Mouse (Mus musculus): ENCODE measurements around the gene Cox4i2.

Gene Cox4i2

GRCm38 (mm10) chr2:152799954-152800761, 46.2 kb downstream of the Cox4i2 start:
- no peak for DNase-seq (ENCODE audit: low spot score in 2 of 2)

DNA sequence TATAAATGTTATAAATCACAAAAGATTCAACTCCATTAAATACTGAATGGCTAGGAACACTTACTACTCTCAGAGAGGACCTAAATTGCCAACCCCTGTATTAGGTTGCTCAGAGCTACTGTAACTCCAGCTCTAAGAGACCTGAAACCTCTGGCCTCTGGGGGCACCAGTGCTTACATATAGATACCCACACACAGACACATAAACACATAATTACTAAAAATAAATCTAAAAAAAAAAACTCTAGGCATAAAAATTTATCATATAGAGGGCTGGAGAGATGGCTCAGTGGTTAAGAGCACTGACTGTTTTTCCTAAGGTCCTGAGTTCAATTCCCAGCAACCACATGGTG, 46.8 kb downstream of the Cox4i2 start:
- no peak for DNase-seq (ENCODE audit: low spot score in 2 of 2)

DNA sequence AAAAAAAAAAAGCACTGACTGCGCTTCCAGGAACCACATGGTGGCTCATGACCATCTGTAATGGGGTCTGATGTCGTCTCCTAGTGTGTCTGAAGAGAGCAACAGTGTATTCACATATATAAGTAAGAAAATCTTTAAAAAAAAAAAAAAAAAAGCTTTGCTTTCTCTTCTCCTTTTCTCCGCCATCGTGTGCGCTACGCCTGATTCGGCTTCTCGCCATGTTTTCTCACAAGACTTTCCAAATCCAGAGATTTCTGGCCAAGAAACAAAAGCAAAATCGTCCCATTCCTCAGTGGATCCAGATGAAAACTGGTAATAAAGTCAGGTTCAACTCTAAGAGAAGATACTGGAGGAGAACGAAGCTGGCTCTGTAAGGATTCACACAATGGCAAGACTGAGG, 48.3 kb downstream of the Cox4i2 start:
- DNase-seq (ENCODE audit: low spot score in 2 of 2), result no peak

GRCm38 (mm10) chr2:152803081-152803480, 49.1 kb downstream of the Cox4i2 start:
- no peak for DNase-seq (ENCODE audit: low spot score in 2 of 2)

GRCm38 (mm10) chr2:152804408-152805110, 50.6 kb downstream of the Cox4i2 start:
- DNase-seq (ENCODE audit: low spot score in 2 of 2), result no peak

GRCm38 (mm10) chr2:152805111-152805490, 51.1 kb downstream of the Cox4i2 start:
- no peak for DNase-seq (ENCODE audit: low spot score in 2 of 2)

- no peak for DNase-seq (ENCODE audit: low spot score in 2 of 2)
These were observed 52.1 kb downstream of the Cox4i2 start for GRCm38 (mm10) chr2:152806037-152806436.

DNA sequence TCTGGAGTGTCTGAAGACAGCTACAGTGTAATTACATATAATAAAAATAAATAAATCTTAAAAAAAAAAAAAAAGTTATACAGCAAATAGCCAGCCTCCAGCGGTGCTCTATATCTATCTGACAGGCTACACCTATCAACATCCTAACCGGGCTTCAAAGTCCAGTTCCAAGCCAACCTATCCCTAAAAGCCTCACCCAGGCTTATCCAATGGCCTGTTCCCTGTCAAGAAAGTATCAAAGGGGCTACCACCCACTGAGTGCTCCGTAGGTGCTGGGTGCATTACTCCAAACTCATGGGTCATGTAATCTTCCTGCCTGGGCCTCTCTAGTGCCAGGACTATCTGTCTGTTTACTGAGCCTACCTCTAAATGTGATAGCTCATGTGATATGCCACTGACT, 54.2 kb downstream of the Cox4i2 start:
- no peak for DNase-seq (ENCODE audit: low spot score in 2 of 2)

DNA sequence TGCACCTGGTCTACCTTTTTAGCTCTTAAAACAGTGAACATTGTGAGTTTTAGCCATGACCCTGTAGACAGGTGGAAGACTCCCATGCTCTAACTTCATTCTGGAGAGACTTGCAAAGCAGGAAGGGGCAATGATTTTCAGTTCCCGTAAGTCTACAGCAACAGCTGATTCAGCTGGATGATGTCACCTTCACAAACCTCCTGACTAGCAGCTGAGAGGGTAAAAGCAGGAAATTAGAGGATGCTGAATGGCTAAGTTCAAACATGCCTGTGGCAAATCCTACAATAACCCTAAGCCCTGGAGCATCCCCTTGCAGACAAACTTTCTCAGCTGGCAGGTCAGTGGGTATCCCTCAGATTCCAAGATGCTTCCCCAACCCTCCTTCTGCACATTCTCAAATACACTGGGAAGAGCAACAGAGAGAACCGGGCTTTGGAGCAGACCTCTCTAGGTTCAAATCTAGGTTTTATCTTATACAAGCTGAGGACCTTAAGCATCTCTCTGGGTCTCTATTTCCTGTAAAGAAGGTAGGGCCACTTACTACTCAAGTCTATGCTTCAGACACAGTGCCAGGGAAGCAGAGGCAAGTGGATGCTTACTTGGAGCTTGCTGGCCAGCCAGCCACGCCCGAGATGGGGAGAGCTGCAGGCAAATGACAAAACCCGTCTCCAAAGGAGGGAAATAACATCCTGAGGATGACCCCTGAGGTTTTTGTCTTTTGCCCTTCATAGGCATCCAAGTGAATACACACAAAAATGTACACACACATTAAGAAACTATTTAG, 56.4 kb downstream of the Cox4i2 start:
- peak; percentile 29 to 50 for DNase-seq (ENCODE audit: low spot score in 2 of 2)

- peak; percentile 40 to 68 for DNase-seq (ENCODE audit: low spot score in 2 of 2)
These were observed 57.6 kb downstream of the Cox4i2 start for GRCm38 (mm10) chr2:152811336-152812165.

DNA sequence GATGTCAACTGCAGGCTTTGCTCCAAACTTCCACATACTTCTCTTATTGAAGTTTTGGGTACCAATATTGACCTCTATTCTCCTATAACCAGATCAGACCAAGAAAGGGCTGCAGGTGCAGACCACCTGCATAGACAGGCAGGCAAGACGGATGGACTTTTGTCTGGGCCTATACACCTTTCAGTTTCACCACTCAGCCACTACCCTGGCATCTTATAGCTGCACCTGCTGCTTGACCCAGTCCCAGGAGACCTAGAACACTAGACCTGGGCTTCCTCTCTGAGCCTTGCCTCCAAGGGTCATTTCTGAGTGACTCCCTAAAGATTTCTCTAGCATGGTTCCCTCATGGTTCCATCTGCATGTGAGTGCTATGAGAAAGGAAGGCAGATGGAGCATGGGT, 59.3 kb downstream of the Cox4i2 start:
- no peak for DNase-seq (ENCODE audit: low spot score in 2 of 2)

DNA sequence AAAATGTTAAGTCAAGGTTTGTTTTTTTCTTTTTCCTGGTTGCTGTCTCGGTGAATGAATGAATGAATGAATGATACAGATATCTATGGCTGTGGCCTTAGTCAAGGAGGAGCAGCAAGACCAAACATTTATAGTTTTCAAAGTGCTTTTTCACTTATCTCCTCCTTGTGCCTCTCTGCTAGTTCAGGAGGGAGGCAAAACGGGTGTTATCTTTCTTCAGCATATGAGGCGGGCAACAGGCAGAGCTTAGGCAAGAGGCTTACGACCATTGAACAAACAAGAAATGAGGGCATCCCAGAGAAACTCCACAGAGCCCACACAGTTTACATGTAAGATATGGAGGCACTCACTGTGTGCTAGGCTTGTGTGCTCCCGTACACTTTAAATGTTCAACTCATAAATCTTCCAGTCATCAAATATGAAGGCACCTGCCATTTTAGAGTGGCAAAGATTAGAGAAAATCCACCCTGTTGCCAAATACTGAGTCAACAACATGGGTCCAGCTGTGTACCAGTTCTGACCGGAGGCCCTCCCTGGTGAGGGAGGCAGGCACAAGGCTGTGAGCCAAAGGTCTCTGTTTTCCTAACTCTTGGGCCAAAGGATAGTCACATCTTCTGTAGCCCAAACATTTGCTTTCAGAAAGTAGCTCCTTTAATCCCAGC, 60.4 kb downstream of the Cox4i2 start:
- peak; percentile 38 to 68 for DNase-seq (ENCODE audit: low spot score in 2 of 2)

Measured in spleen, postnatal 36 days (tissue).